Mouse (Mus musculus): Measurements from ENCODE around the gene Prkar2b.

DNA sequence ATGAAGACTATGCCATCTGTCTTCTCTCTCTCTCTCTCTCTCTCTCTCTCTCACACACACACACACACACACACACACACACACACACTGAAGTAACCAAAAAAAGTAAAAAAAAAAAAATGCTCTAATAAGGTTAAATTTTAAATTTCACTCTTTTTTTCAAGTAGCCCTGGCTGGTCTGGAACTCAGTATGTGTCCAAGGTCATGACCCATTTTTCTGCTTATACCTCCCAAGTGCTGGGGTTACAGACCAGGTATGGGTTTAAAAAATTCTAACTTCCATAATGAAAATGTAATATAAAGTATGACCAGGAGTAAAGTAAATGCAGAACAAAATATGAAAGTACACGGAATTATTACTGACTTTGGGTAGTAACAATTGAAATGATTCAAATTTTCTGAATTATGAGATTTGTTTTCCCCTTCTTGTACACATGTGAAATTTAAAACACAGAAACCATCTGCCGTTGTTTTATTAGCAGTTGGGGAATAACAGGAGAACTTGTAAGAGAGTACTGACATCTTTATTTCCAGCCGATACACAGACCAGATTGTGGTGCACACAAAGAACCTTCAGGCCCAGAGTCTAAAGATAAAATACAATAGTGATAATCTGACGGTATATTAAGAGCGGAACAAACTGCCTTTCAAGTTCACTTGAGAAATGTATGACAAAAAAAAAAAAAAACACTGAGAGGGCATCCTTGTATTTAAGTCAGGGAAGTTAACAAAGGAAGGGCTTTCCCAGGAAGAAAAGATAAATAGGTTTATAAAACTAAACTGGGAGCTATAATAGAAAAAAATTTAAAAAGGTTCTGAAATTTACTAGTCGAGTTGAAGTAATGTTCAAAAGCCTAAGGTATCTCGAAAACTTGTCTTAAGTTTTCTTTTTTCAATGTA is 112.7 kb downstream of the Prkar2b start:
- TF ChIP-seq POLR2A (IDR thresholded peaks at IDR 0.05; ENCODE audit: low read depth, low read length), result no peak
- no peak for TF ChIP-seq CTCF (IDR thresholded peaks at IDR 0.05; ENCODE audit: borderline replicate concordance, insufficient read depth, low read length)
